Mouse (Mus musculus): Measurements from ENCODE around the gene U2af1l4.

Gene U2af1l4

DNA sequence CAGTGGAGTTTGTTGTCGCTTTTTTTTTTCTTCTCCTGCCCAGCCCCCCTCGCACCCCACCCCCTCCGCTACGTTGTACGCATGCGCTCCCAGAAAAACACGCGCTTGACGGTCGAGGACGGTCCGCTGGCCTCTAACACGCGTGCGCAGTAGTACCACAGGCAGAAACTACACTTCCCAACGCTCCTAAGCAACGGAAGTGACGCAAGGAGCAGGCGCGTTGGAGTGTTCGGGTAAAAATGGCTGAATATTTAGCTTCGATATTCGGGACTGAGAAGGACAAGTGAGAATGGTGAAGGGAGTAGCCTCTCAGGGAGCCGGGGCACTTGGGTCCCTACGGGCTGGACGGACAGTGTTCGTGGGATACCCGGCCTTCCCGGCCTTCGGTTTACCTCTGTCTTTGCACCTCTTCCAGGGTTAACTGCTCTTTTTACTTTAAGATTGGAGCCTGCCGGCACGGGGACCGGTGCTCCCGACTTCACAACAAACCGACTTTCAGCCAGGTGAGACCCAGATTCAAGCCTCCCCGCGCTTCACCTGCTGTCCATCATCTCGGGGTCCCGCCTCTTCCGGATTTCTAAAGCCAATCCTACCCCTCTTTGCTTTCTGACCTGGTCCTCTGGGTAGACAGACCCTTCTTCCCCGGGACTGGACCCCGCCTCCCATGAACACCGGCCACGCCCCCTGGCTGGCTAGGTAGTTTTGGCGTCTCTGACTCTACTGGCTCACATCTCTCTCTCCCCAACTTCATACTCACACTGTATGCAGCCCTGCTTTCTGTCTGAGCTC, at the start of gene U2af1l4, which contains the start of the genes Gm49396 and Psenen:
Gene U2af1l4, plus strand, starts transcription at position 185 of the 789 bp plus-strand sequence.
Gene Gm49396, plus strand, starts transcription at position 228 of the 789 bp plus-strand sequence.
Gene Psenen, minus strand, starts transcription at position 511 of the 789 bp plus-strand sequence.
- DNase-seq (ENCODE audit: low read depth) = peak; percentile 100

DNA sequence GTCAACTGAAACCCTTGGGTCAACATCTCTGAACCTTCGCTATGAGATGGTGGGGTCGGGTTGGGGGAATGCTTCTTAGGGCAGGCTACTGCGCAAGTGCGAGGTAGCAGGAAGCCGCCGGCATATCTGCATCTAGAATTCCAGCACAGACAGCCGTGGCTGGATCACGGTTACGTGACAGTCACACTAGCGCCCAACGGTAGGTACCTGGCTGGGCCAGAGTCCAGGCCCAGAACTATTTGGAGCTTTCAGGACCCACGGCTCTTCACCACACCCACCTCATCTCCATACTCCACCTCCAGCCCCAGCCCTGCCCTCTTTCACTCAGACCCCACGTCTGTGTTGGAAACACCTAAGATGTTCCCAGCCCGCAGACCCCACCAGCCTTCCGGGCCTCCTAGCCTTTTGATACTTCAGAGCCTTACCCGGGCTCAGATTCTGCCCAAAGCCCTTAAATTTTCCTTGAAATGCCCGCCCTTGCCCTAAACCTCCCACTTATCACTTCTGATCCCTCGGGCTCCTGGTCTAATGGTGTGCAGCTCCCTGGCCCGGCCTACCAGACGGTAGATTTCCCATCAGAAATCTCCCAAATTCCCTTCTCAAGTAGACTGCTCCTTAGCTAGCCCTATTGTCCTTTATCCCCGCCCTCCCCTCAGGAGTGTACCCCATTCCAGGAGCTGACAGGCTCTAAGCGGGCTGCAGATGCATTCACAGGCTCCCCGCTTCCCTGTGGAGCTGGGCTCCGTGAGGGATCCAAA, 47.9 kb upstream of the U2af1l4 start:
- DNase-seq (ENCODE audit: low read depth) = no peak

DNA sequence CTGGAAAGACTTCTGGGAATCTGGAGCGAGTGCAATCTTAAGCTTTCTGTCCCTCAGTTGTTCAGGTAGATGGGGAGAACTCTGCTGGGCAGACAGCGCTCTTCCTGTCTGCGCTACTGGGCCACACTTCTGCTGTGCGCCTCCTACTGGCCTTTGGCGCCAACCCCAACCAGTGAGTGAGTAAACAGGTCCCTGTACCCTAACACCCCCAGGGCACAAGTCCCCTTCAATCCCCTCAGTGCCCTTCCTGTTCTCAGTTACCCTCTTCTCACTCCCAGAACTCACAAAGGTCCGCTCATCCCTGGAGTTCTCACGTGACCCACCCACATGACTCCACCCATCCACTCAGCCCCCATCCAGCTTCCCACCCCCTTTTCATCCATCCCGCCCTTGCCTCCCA, 44.8 kb upstream of the U2af1l4 start:
- DNase-seq (ENCODE audit: low read depth) = no peak

- DNase-seq (ENCODE audit: low read depth) = no peak
These were observed 42.7 kb upstream of the U2af1l4 start for GRCm38 (mm10) chr7:30520396-30520795.

- DNase-seq (ENCODE audit: low read depth) = no peak
These were observed 42.2 kb upstream of the U2af1l4 start for GRCm38 (mm10) chr7:30520856-30521255.

- no peak for DNase-seq (ENCODE audit: low read depth)
These were observed 40.2 kb upstream of the U2af1l4 start for GRCm38 (mm10) chr7:30522871-30523270.

GRCm38 (mm10) chr7:30524487-30524886, 38.6 kb upstream of the U2af1l4 start:
- DNase-seq (ENCODE audit: low read depth) = no peak

GRCm38 (mm10) chr7:30525954-30526353, 37.1 kb upstream of the U2af1l4 start:
- DNase-seq (ENCODE audit: low read depth) = no peak

- no peak for DNase-seq (ENCODE audit: low read depth)
These were observed 36.7 kb upstream of the U2af1l4 start for GRCm38 (mm10) chr7:30526399-30526798.

DNA sequence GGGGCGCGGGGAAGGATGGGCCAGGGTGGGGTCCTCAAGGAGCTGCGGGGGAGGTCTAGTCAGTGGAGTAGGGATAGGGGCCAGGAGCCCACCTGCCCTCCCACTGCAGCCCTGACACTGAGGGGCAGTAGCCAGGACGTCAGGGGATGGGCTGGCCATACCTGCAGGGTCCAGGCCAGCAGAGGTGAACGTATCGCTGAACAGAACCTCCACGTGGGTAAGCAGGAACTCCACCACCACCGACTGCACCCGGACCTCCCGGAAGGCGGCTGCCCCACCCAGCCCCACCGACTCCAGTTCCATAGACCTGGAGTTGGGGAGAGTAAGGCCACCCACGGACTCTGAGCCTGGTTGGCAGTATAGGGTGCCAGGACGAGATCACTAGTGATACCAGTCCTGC, 36.1 kb upstream of the U2af1l4 start:
- no peak for DNase-seq (ENCODE audit: low read depth)

DNA sequence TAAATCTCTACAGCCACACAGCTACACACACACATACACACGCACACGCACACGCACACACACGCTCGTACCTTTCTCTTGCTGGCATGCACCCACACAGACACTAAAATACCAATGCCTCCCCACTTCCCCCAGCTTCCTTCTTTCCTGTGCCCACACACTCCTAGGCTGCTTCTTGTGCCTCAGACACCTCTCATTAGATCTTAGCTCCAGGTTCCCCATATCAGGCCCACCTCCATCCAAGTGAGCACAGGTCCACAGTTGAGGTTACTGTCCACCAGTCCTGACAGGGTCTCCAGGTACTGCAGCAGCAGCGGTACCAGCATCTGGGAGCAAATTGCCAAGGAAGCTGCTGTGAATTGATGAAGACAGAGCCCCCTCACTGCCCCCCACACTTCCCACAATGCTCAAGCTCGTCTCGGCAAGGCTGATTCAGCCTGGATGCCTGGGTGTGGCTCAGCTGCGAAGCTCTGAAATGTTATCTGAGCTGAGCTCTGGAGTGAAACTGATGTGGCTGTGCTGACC, 31.7 kb upstream of the U2af1l4 start:
- DNase-seq (ENCODE audit: low read depth) = no peak

GRCm38 (mm10) chr7:30532931-30533330, 30.2 kb upstream of the U2af1l4 start:
- no peak for DNase-seq (ENCODE audit: low read depth)

- DNase-seq (ENCODE audit: low read depth) = no peak
These were observed 29.0 kb upstream of the U2af1l4 start for GRCm38 (mm10) chr7:30533941-30534632.

DNA sequence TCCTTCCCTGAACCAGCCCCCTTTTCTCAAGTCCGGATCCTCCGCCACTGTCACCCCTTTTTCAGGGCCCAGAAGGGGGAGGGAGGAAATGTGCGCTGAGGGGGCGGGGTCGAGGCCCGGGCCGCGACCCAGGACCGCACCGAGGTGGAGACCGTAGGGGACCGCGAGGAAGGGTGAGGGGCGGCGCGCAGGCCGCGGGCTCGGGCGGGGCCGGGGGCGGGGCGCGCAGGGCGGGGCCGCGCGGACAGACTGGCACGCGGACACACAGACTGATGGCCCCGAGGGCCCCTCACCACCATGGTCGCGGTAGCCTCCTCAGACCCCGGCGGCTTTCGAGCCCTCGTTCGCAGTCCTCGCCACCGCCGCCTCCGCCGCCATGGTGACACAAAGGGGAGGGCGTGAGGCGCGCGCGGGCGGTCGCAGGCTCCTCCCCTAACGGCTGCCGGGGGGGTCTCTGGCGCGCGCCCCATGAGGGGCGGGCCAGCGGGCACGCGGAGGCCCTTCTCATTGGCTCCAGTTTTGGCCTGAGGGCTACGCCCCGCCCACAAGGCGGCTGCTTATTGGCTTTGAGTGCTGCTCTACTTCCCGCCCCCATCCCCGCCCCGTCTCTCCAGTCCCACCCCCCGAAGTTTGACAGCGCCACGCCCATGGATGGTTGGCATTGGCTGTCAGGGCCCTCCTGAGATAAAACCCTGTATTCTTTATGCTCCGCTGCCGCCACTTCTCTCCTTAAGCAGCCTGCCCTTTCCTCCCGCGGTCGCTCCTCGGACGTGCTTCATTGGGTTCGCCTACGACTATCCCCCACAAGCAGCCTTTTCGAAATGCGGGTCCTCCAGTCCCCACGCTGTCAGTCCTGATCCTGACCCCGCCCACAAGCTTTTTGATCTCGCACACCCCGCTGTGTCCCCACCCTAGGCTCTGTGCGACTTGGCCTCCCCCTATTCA, 28.2 kb upstream of the U2af1l4 start, which contains the start of gene Arhgap33:
Gene Arhgap33, minus strand, starts transcription at position 428 of the 945 bp plus-strand sequence.
- peak; percentile 99 for DNase-seq (ENCODE audit: low read depth)

DNA sequence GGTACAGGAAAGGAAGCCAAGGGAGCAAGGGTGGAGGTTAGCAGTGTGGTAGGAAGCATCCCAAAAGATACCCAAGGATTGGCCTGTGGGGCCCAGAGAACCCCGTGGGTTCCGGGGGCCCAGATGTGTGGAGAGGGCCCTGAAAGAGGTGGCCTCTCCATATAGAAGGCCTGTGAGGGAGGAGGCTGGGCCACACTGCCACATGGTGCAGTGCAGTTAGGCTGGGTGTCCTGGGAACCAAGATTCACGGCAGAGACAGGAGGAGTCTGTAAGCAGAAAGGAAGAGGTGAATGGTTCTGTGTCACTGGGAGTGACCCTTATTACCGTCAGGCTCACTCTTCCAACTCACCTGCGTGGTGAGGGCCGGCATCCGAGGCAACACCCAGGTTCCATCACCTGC, 22.5 kb upstream of the U2af1l4 start:
- no peak for DNase-seq (ENCODE audit: low read depth)

DNA sequence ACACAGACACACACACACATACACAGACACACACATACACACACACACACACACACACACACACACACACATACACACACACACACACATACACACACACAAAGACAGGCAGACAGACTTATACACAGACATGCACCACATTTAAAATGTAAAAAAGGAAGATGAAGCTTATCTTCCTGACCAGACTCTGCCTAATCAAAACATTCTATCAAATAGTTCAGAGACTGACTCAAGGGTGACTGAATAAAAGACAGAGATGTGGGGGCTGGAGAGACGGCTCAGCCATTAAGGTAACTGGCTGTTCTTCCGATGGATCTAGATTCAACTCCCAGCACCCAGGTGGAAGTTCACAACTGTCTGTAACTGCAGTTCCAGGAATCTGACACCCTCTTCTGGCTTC, 18.8 kb upstream of the U2af1l4 start:
- DNase-seq (ENCODE audit: low read depth) = no peak

DNA sequence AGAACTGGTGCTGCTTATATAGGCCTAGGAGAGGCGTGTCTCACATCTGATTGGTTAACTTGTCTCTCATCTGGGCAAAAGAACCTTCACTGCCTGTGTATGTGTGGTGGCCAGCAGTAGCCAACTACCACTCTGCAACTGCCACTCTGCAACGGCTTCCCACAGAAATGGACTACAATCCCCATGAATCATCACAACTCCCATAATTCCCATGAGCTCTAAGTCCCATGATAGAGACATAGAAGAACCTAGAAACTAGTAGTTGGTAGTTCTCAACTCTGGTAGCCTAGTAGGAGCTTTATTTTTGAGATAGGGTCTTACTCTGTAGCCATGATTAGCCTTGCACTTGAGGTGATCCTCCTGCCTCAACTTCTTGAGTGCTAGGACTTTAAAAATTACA, 13.2 kb upstream of the U2af1l4 start:
- no peak for DNase-seq (ENCODE audit: low read depth)

DNA sequence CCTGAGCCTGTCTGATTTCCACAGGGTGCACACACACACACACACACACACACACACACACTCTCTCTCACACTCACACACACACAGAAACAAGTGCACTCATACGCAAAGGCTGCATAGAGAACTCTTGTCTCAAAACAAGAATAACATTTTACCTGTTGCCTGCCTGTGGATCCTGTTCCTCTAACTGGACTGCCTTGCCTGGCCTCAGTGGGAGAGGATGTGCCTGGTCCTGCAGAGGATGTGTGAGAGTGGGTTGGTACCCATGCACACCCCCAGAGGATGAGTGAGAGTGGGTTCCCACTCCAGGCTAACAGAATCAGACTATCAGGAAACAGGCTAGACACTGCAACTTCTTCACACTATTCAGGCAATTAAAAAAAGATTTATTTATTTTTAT, 12.5 kb upstream of the U2af1l4 start:
- DNase-seq (ENCODE audit: low read depth) = no peak

GRCm38 (mm10) chr7:30551445-30552101, 11.5 kb upstream of the U2af1l4 start:
- DNase-seq (ENCODE audit: low read depth) = no peak

All from induced T-regulatory cell, adult 2 months (primary cell).